Mouse (Mus musculus) bone marrow macrophage, adult 2 months (primary cell): ENCODE measurements around the gene Itgal. TPM values are rescaled to one million over a fixed set of nuclear protein-coding genes. Genes with fewer than 3 reads are reported as not detected.
"Not testable (repeated sequence)": the region's sequence is repeated elsewhere in the genome, so short reads cannot be mapped to it uniquely, and the experiment has no call there.

Source experiments
- H3K27ac ChIP-seq: 2 replicates; pipeline ENCODE4 v1.5.1; 2012; ENCODE audit warnings: low read depth, low read length; ENCODE audit not compliant: insufficient read depth
- H3K4me1 ChIP-seq: 2 replicates; pipeline ENCODE4 v1.6.1; 2012; ENCODE audit warnings: low read length; ENCODE audit not compliant: control insufficient read depth, insufficient read depth
- H3K4me3 ChIP-seq: 2 replicates; pipeline ENCODE4 v1.5.1; 2012; ENCODE audit warnings: mild to moderate bottlenecking, low read length, moderate library complexity; ENCODE audit not compliant: insufficient read depth
- CTCF ChIP-seq: IDR thresholded peaks from 2 replicates; pipeline ENCODE4 v1.5.1; 2012; ENCODE audit warnings: low read depth, mild to moderate bottlenecking, low read length, moderate library complexity
- POLR2A ChIP-seq: IDR thresholded peaks from 2 replicates; pipeline ENCODE4 v1.6.1; 2012; ENCODE audit warnings: mild to moderate bottlenecking, low read depth, low read length, borderline replicate concordance
- polyA plus RNA-seq: library from polyadenylated mRNA; stranded (reverse); fragments of >200 nt; gene quantifications from 2 replicates; pipeline ENCODE4 v1.2.4, GENCODE M21; 2012; ENCODE audit not compliant: missing spikeins, insufficient read depth, insufficient read length

Gene Itgal
- 42.3 and 49.7 TPM in 2 replicates for polyA plus RNA-seq

DNA sequence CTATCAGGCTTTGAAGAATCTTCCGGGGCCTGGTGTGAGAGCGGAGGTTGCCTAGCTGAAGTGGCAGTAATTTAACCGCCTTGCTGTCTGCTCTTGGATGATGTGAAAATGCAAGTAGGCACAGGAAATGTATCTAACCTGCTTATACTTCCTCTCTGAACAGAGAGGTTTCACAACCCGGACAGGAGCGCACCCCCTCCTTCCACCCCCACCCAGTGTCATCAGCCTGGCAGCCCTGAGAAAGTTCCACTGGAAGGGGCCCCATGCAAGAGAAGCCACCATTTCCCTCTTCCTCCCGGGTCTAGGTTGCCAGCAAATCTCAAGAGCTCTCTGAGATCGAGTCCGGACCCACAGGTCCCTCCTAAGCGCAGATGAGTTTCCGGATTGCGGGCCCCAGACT lies at the start of gene Itgal:
Gene Itgal (plus strand): TSS at position 163 of the 400 bp plus-strand sequence.
- Histone ChIP-seq H3K4me3 (peak within 1 kb of the TSS; percentile 12), H3K4me1 (peaks cover 28% of the 10 kb centered on the region), H3K27ac (peak within 1 kb of the TSS; percentile 4)
- TF ChIP-seq POLR2A (no peak), CTCF (no peak)

DNA sequence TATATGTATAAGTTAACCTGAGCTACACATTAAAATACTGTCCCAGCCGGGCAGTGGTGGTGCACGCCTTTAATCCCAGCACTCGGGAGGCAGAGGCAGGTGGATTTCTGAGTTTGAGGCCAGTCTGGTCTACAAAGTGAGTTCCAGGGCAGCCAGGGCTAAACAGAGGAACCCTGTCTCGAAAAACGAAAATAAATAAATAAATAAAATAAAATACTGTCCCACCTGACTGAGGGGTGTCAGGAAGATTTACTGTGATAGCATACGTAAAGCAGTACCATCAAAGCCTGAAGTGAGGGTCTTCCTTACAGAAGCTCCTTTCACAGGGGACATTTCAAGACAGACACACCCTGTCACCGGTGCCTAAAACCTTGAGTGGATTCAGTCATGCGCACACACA lies 45.5 kb upstream of the Itgal start:
- H3K27ac ChIP-seq, H3K4me3 ChIP-seq: not testable (repeated sequence)
- H3K4me1 ChIP-seq = peaks cover 14% of the 10 kb centered on the region

DNA sequence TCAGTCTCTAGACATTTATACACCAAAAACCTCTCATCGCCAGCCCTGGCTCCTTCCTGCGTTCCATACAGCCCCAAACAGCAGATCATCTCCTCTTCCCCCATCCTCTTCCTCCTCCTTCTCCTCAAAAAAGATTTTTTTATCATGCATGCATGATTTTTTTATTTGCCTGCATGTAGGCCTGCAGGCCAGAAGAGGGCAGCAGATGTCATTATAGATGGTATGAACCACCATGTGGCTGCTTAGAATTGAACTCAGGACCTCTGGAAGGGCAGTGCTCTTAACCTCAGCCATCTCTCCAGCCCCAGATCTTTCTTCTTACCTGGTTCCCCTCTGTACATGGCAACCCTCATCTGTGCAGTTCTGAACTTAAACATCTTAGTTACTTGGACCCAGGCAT lies 43.6 kb upstream of the Itgal start:
- TF ChIP-seq POLR2A = no peak
- peak; percentile 60; the same call in 1 of the 2 replicates for TF ChIP-seq CTCF
- no peak overlapping the region for H3K27ac ChIP-seq
- H3K4me1 ChIP-seq = peaks cover 12% of the 10 kb centered on the region; the same call in 1 of the 2 replicates
- no peak overlapping the region for H3K4me3 ChIP-seq

DNA sequence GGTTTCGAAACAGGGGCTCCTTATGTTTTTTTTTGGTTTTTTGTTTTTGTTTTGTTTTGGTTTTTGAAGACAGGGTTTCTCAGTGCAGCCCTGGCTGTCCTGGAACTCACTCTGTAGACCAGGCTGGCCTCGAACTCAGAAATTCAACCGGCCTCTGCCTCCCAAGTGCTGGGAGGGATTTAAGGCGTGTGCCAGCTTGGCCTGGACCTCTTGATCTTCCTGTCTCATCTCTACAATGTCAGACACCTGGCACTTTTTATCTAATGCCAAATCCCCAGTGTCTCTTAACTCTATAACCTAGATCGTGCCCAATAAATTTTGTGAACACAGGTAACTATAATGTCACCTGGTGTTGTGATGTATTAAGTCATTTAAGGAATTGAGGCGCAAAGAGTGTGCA lies 42.7 kb upstream of the Itgal start:
- H3K4me1 ChIP-seq = peaks cover 12% of the 10 kb centered on the region; the same call in 1 of the 2 replicates
- H3K27ac ChIP-seq = no peak overlapping the region
- H3K4me3 ChIP-seq = peak overlapping the region; percentile 68
- no peak for TF ChIP-seq CTCF
- TF ChIP-seq POLR2A = no peak

DNA sequence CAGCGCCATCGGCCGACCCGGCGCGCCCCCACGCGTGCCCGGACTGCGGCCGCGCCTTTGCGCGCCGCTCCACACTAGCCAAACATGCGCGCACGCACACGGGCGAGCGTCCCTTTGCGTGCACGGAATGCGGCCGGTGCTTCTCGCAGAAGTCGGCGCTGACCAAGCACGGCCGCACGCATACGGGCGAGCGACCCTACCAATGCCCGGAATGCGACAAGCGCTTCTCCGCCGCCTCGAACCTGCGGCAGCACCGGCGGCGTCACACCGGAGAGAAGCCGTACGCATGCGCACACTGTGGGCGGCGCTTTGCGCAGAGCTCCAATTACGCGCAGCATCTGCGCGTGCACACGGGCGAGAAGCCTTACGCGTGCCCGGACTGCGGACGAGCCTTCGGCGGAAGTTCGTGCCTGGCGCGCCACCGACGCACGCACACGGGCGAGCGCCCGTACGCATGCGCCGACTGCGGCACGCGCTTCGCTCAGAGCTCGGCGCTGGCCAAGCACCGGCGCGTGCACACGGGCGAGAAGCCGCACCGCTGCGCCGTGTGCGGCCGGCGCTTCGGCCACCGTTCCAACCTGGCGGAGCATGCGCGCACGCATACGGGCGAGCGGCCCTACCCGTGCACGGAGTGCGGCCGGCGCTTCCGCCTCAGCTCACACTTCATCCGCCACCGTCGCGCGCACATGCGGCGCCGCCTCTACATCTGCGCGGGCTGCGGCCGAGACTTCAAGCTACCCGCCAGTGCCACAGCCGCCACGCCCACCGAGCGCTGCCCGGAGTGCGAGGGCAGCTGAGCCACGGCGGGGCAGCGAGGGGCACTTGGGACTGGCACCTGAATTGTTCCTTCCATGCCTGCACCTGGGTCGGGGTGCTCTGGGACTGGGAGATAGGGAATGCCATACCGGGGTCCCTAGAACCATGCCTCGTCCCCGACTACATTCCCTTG lies 42.0 kb upstream of the Itgal start:
- Histone ChIP-seq H3K27ac (peak overlapping the region; percentile 59), H3K4me3 (peak overlapping the region; percentile 68), H3K4me1 (peaks cover 16% of the 10 kb centered on the region; the same call in 1 of the 2 replicates)
- TF ChIP-seq POLR2A (no peak), CTCF (no peak)

DNA sequence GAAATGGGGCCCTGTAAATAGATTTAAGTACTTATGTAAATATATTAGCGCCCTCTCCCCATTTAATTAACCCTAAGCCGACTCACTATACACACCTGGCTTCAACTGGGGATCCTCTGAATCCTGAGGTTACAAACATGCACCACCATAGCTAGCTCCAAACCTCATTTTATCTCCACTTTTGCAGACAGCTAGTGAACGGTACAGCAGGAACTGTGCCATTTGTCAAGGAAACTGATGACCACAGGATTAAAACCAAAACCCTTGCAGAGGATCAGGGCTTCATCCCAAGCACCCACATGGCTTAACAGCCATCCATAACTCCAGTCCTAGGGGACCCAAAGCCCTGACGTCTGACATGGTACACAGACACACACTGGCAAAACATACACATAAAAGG lies 41.1 kb upstream of the Itgal start:
- TF ChIP-seq CTCF (no peak), POLR2A (no peak)
- Histone ChIP-seq H3K4me1 (peaks cover 19% of the 10 kb centered on the region; the same call in 1 of the 2 replicates), H3K4me3 (peak overlapping the region; percentile 62), H3K27ac (peak overlapping the region; percentile 59; the same call in 1 of the 2 replicates)

DNA sequence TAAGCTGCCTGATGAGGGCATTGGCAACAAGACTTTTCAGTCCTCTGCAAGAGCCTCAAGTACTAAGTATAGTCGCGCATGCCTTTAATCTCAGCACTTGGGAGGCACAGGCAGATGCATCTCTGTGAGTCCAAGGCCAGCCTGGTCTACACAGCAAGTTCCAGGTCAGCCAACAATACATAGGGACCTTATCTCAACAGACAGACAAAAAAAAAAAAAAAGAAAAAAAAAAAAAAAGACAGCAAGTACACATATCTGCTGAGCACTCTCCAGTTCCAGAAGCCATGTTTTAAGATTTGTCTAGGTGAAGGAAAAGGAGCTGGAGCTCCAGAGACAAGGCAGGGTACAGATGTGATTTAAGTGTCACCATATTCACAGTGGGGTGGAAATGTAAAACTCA lies 40.1 kb upstream of the Itgal start:
- Histone ChIP-seq H3K27ac (no peak overlapping the region), H3K4me1 (peaks cover 20% of the 10 kb centered on the region), H3K4me3 (no peak overlapping the region)
- TF ChIP-seq POLR2A (no peak), CTCF (no peak)

DNA sequence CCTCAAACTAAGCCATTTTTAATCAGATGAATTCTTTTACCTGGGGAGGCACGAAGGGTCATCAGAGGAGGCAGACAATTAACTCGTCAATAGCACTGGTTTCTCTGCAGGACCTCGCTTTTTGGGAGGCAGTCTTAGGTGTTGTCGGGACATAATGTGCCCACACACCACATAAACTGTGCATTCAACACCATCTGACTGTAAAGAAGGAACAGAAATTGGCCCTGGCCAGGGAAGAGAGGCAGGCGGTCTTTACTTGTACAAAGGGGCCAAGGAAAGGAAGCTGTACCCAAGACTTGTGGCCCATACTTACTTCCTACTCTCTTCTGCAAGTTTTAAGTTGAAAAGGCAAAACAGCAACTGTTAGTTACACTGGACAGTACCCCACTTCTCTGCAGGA lies 39.5 kb upstream of the Itgal start:
- no peak overlapping the region for H3K4me3 ChIP-seq
- no peak for TF ChIP-seq POLR2A
- no peak for TF ChIP-seq CTCF
- peaks cover 24% of the 10 kb centered on the region for H3K4me1 ChIP-seq
- H3K27ac ChIP-seq = peak overlapping the region; percentile 2; the same call in 1 of the 2 replicates

DNA sequence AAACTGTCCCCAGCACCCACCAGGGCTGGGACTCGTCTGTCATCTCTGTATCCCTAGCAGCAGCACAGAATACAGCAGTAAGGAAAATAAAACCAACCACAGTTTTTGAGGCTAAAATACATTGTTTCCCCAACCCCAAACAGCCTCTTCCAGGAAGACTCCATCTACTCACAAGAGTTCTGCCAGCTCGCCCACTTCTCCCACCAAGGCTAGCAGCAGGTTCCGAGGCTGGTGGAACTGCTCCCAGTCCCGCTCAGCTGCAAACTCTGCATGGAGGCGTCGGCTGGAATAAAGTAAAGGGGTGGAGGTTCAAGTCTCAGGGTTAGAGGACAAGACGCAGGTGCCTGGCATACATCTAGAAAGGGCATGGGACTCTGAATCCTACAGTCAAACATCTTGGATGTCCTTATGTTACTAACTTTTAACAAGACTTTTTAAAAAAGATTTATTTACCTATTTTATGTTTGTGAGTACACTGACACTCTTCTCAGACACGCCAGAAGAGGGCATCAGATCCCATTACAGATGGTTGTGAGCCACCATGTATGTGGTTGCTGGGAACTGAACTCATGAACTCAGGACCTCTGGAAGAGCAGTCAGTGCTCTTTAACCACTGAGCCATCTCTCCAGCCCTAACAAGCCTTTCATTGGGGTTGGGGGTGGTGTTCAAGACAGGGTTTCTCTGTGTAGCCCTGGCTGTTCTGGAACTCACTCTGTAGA lies 36.7 kb upstream of the Itgal start:
- peak; percentile 12; the same call in 1 of the 2 replicates for TF ChIP-seq CTCF
- TF ChIP-seq POLR2A = no peak
- H3K4me1 ChIP-seq = peaks cover 21% of the 10 kb centered on the region
- H3K4me3 ChIP-seq = peak overlapping the region; percentile 93
- H3K27ac ChIP-seq = no peak overlapping the region
